Comparison of ENCODE assay signal across 1 mouse cellular context in the genomic region with DNA sequence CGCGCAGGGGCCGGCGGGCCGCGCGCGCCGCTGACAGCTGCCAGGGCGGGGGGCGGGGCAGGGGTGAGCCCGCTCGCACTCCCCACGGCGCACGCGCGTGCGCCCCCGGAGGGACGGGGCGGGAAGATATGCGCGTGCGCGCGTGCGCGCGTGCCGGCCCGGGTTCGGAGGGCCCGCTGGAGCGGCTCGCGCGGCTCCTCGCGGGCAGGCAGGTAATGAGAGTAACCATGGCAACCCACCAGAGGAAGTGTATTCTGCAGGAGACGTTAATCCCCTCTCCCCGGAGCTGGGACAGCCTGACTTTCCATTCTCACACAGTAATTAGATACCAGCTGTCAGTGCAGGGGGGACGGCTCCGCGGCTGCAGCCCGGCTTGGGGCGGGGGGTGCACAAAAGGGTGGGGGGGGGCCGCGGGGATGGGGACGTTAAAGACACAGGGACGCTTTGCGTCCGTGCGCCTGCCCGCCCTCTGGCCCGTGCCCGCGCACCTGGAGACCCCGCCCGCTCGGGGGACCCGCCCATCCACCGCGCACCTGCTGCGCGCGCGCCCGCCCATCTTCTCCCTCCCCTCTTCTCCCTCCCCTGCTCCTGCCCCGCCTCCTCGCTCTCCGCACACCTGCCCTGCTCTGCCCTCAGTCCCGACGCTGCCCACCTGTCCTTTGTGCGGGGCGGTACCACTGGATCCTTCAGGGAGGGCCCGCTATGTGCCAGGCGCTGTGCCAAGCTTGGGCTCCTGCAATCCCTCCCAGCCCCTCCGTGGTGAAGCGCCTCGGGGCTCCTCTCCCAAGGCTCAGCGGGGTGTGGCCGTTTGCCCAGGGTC.
A peak's percentile ranks its signal among the peaks of the same experiment; 100 is the strongest.
TF ChIP-seq lines count a peak whose summit lies in the region.

A gene (plus strand): TSS at position 218 of the 820 bp plus-strand sequence.

TF ChIP-seq in CH12.LX, 34 proteins besides CTCF, POLR2A, EP300 and RAD21 (continued from another document):
- TF ChIP-seq BHLHE40 (IDR thresholded peaks at IDR 0.05; ENCODE audit: low read depth, low read length) (peak; percentile 76), SIN3A (IDR thresholded peaks at IDR 0.05; ENCODE audit: low read length) (peak; percentile 46), TCF12 (IDR thresholded peaks at IDR 0.05; ENCODE audit: low read depth, low read length) (peak; percentile 7; the same call in 1 of the 2 replicates), ZKSCAN1 (IDR thresholded peaks at IDR 0.05; ENCODE audit: borderline replicate concordance, low read depth, low read length) (no peak), GABPA (IDR thresholded peaks at IDR 0.05; ENCODE audit: insufficient replicate concordance, low read depth, low read length) (no peak), ZNF384 (IDR thresholded peaks at IDR 0.05; ENCODE audit: low read depth, low read length) (no peak), ZC3H11A (IDR thresholded peaks at IDR 0.05; ENCODE audit: low read depth, low read length) (no peak), PAX5 (IDR thresholded peaks at IDR 0.05; ENCODE audit: low read length) (no peak), MAZ (IDR thresholded peaks at IDR 0.05; ENCODE audit: low read depth, low read length) (peak; percentile 87), MXI1 (IDR thresholded peaks at IDR 0.05; ENCODE audit: low read depth, low read length) (no peak; the same call in 1 of the 2 replicates)
